Mouse (Mus musculus) intestine, postnatal 0 days (tissue): ENCODE results near the gene Cdipt. TPM values are rescaled to one million over a fixed set of nuclear protein-coding genes. Genes with fewer than 3 reads are reported as not detected.

Source experiments
- ATAC-seq: fragments of 200-750 bp; cut with Nextera tagmentation; 2 replicates; pipeline ENCODE4 v1.8.0; 2017; ENCODE audit warnings: mild to moderate bottlenecking, moderate TSS enrichment, moderate library complexity
- H3K27ac ChIP-seq: fragments of 300-500 bp; sonication (generic); 2 replicates; pipeline ENCODE4 v1.5.1; 2014; ENCODE audit warnings: mild to moderate bottlenecking, low read depth, low read length, moderate library complexity
- H3K27me3 ChIP-seq: fragments of 300-500 bp; sonication (generic); replicated peaks from 2 replicates; pipeline ENCODE4 v1.6.1; 2014; ENCODE audit warnings: low read length, mixed read lengths; ENCODE audit not compliant: control insufficient read depth, insufficient read depth
- H3K36me3 ChIP-seq: fragments of 300-500 bp; sonication (generic); 2 replicates; pipeline ENCODE4 v1.6.1; 2014; ENCODE audit warnings: mild to moderate bottlenecking, moderate library complexity; ENCODE audit not compliant: control insufficient read depth, insufficient read depth
- H3K4me1 ChIP-seq: fragments of 300-500 bp; sonication (generic); replicated peaks from 2 replicates; pipeline ENCODE4 v1.6.1; 2014; ENCODE audit warnings: antibody characterized with exemption, low read length, mixed read lengths; ENCODE audit not compliant: control insufficient read depth, insufficient read depth
- H3K4me2 ChIP-seq: fragments of 300-500 bp; sonication (generic); replicated peaks from 2 replicates; pipeline ENCODE4 v1.6.1; 2014; ENCODE audit warnings: low read depth, mild to moderate bottlenecking, moderate library complexity
- H3K4me3 ChIP-seq: fragments of 300-500 bp; sonication (generic); 2 replicates; pipeline ENCODE4 v1.5.1; 2014; ENCODE audit warnings: low read depth, low read length
- H3K9ac ChIP-seq: fragments of 300-500 bp; sonication (generic); 2 replicates; pipeline ENCODE4 v1.6.1; 2014; ENCODE audit warnings: mild to moderate bottlenecking, low read depth, low read length
- H3K9me3 ChIP-seq: fragments of 300-500 bp; sonication (generic); 2 replicates; pipeline ENCODE4 v1.6.1; 2016; ENCODE audit warnings: mixed run types; ENCODE audit not compliant: control insufficient read depth
- CTCF ChIP-seq: sonication (generic); IDR thresholded peaks from 2 replicates; pipeline ENCODE4 v1.5.1; 2016; ENCODE audit warnings: low read depth, mild to moderate bottlenecking, control low read depth, antibody characterized with exemption, moderate library complexity
- WGBS: fragments of 180-500 bp; shearing (Covaris S2); extraction: QIAGEN DNeasy Blood & Tissue Kit; methylation state at CpG from one replicate; pipeline ENCODE4 v1.1.7; 2014; 5-methylcytosine and 5-hydroxymethylcytosine counted together
- polyA plus RNA-seq: library from polyadenylated mRNA; unstranded; fragments of >200 nt; fragmentation: Nextera tagmentation; extraction: Ambion mirVana; gene quantifications from 2 replicates; pipeline ENCODE4 v1.2.1, GENCODE M21; 2015

Gene Cdipt
- polyA plus RNA-seq, 1 experiment from 2014 or later, result 169 TPM

DNA sequence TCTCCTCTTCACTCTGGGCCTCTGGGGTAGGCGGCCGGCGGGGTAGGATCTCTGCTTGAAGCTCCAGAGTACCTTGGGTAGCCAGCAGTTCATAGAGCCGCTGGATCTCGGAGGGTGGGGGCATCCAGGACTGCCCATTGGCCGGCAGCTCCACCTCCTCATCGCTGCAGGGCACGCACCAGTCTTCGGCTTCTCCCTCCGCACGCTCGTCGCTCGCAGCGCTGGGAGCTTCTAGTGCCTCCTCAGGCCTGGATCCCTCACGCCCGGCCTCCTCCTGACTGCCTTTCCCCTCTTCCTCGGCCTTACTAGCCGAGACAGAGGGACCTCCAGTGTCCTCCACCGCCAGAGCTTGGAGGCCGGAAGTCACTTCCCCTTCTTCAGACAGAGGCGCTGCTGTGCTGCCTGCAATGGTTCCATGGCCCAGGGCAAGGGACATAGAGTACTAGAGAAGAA, 40.8 kb downstream of the Cdipt start:
- H3K27me3 ChIP-seq, result no peaks in the 10 kb centered on the region
- peaks cover 5% of the 10 kb centered on the region; the same call in 1 of the 2 replicates for H3K4me1 ChIP-seq
- H3K4me2 ChIP-seq, result peak overlapping the region; percentile 82
- TF ChIP-seq CTCF, result no peak
- H3K4me3 ChIP-seq, result peak overlapping the region; percentile 59
- peak overlapping the region; percentile 73 for H3K9ac ChIP-seq
- 0 out of 2 replicates have a peak, but pooled peaks cover 7% of the 10 kb centered on the region for H3K36me3 ChIP-seq
- 0% methylated on average over 21 of the region's 22 CpGs for WGBS
- no peaks in the 10 kb centered on the region for H3K9me3 ChIP-seq
- peak overlapping the region; percentile 81 for H3K27ac ChIP-seq
- ATAC-seq, result peak; percentile 37

DNA sequence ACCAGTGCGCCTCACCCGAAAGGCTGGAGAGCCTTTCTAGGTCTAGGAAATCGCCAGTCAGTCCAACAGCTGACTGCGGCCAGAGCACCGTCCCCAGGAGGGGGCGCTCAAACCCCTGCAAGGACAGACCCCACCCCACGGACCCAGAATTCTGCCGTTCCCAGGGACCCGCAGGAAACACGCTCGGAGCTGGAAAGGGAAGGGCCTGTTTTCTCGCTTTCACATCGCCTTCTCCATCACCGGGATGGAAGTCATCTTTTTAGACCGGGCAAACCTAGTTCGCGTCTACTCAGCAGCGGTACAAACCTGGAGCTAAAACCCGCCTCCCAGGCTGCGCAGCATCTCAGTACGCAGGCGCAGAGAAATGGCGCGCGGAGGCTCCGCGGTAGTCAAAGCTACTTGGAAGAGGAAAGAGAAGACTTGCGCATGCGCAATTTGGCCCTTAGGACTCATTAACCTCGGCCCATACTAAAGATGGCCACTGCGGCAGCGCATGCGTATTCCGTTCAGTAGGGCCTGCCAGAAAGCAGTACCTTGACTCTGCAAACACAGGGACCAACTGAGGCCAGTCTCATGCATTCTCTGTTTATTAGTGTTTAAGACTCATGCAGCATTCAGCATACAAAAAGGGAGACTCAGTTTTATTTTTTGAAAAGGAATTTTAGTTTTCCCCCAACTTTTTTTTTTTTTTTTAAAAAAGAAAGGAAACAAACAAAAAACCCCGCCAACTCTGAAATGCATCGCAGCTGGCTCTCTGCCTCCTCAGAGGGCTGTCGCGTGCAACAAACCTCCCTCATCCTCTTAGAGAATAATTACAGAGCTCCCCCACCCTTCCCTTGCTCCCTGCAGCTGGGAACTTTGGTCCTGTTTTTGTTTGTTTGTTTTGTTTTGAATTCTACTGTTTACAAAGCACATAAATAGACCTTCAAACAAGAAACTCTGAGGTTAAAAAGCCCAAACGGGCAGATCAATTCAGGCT, 41.5 kb downstream of the Cdipt start, which contains the start of gene Pagr1a:
TSS of gene Pagr1a (minus strand) at position 382 of the 979 bp plus-strand sequence.
- peak; percentile 85 for ATAC-seq
- peak within 1 kb of the TSS; percentile 59 for H3K4me3 ChIP-seq
- 2% methylated on average over 39 of the region's 39 CpGs for WGBS
- H3K4me2 ChIP-seq, result peak within 1 kb of the TSS; percentile 82
- H3K9me3 ChIP-seq, result no peaks in the 10 kb centered on the region
- peaks cover 10% of the 10 kb centered on the region; the same call in 1 of the 2 replicates for H3K36me3 ChIP-seq
- H3K27ac ChIP-seq, result peak within 1 kb of the TSS; percentile 81
- peaks cover 9% of the 10 kb centered on the region; the same call in 1 of the 2 replicates for H3K4me1 ChIP-seq
- H3K9ac ChIP-seq, result peak within 1 kb of the TSS; percentile 73
- peak; percentile 92 for TF ChIP-seq CTCF
- H3K27me3 ChIP-seq, result no peaks in the 10 kb centered on the region

DNA sequence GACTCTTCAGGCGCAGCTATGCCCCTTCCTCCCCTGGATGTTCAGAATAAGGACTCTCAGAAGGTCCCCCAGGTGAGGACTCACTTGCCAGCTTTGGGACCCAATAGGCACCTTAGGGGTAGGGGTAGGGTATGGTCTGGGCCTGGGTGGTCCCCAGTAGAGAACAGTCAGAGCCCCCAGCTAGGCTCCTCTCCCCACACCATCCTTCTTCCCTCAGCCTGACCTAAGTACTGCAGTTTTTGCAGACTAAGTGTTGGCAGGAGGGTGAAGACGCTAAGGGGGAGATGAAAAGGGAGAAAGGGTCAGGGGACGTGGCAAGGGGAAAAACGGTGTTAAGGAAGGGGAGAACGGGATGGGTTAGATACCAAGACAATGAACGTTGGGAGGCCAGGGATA, 42.2 kb downstream of the Cdipt start:
- peaks cover 14% of the 10 kb centered on the region for H3K36me3 ChIP-seq
- no peak overlapping the region for H3K9ac ChIP-seq
- TF ChIP-seq CTCF, result no peak
- ATAC-seq, result no peak
- no peaks in the 10 kb centered on the region for H3K27me3 ChIP-seq
- H3K4me3 ChIP-seq, result no peak overlapping the region
- peaks cover 9% of the 10 kb centered on the region; the same call in 1 of the 2 replicates for H3K4me1 ChIP-seq
- WGBS, result 48% methylated on average over 6 of the region's 6 CpGs
- no peak overlapping the region; the same call in 1 of the 2 replicates for H3K4me2 ChIP-seq
- H3K27ac ChIP-seq, result no peak overlapping the region
- no peaks in the 10 kb centered on the region for H3K9me3 ChIP-seq

DNA sequence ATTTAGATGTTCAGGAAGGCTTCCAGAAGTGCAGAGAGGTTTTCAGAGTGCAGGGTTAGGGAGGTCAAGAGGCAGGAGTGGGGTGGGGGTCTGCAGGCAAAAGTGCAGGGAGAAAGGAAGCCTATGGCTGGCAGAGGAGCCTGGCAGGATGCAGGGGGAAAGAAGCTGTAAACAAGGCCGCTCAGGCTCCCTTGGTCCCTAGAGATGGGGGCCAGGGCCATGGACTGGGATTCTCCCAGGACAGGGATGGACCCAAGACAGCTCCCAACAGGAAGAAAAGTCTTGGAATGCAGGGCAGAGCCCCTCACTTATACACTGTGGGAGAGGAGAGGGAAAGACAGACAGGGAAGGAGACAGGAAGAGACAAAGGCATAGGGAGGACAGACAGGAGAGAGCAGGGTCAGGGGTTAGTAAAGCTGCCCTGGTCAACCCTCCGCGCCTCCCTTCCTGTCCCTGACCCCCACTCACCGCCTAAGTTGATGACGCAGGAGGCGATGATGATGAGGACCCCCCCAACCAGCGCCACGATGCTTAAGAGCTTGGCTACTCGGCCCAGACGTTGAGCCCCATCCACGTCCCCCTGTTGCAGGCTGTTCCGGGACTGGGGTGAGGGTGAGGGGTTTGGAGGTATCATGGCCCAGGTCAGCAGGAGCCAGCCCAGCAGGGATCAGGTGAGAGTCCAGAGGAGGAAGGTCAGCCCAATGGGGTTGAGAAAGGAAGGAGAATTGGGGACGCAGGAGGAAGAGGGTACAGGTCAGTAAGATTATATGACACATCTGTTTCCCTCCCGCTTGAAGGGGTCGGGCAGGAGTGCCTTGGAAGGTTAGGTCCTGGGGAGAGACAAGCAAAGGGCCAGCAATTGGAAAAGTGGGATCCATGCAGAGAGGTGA, 42.9 kb downstream of the Cdipt start:
- peaks cover 9% of the 10 kb centered on the region; the same call in 1 of the 2 replicates for H3K4me1 ChIP-seq
- no peak for ATAC-seq
- no peak overlapping the region; the same call in 1 of the 2 replicates for H3K4me2 ChIP-seq
- no peak overlapping the region for H3K27ac ChIP-seq
- H3K36me3 ChIP-seq, result peaks cover 17% of the 10 kb centered on the region
- H3K4me3 ChIP-seq, result no peak overlapping the region
- TF ChIP-seq CTCF, result no peak
- no peaks in the 10 kb centered on the region for H3K9me3 ChIP-seq
- H3K27me3 ChIP-seq, result no peaks in the 10 kb centered on the region
- 75% methylated on average over 15 of the region's 15 CpGs for whole genome bisulfite sequencing
- H3K9ac ChIP-seq, result no peak overlapping the region

DNA sequence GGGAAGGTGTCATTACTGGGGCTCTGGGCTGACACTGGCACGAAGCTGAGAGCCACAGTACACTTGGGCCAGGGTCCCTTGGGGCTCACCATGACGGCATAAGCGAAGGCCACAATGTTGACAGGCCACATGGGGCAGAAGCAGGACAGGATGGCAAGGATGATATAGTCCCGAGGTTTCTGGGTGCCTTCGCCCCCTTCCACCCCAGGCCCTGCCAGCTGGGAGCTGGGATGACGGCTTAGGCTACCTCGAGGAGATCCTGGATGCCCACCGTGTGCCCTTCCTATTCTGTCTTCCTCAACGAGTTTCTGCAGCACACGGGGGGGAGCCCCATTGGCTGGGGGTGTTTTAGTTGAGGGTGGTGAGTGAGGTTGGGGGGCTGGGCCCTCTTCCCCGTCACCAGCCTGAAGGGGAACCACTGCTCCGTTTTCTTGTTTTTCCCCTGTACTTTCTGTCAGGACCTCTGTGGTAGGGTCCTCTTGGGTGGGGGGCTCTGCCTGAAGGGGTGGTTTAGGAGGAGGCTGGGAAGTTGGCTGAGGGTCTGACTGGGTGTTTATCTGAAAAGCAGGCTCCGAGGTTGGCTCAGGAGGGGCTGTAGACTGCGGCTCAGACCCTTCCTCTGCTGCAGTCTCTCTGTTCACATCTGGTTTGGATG, 43.7 kb downstream of the Cdipt start:
- Histone ChIP-seq H3K4me2 (peak overlapping the region; percentile 73), H3K27me3 (no peaks in the 10 kb centered on the region), H3K9me3 (no peaks in the 10 kb centered on the region), H3K27ac (no peak overlapping the region), H3K4me3 (no peak overlapping the region), H3K4me1 (peaks cover 11% of the 10 kb centered on the region; the same call in 1 of the 2 replicates), H3K36me3 (peaks cover 24% of the 10 kb centered on the region), H3K9ac (no peak overlapping the region)
- WGBS, result 80% methylated on average over 14 of the region's 14 CpGs
- ATAC-seq, result no peak
- no peak for TF ChIP-seq CTCF
